Mouse (Mus musculus): ENCODE results near the gene Rem1.

DNA sequence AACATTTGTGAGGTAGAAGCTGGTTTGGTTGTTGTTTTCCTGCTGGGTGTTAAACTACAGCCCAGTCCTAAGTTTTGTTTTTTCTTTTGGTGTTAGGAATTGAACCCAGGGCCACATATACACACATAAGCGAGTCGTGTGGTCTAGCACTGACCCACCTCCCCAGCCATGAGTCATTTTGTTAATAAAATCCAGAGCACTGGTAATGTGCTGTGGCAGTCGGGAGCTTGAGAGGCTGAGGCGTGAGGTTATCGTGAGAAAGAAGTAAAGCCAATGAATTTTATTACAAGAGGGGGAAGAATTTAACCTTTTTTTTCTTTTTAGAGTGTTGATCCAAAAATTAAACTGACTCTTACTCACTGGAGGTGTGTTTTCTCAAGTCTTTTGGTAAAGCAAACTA, 56.3 kb downstream of the Rem1 start:
- no peak for TF ChIP-seq CTCF (IDR thresholded peaks at IDR 0.05; ENCODE audit: insufficient read depth, low read depth, low read length)
- no peak for TF ChIP-seq POLR2A (IDR thresholded peaks at IDR 0.05; ENCODE audit: insufficient read depth, low read depth, low read length)

All from olfactory bulb, adult 2 months (tissue).